Mouse (Mus musculus) E14TG2a.4 (cell line): ENCODE results near the gene Ckap4.

ENCODE experiments used
- CTCF ChIP-seq: conservative IDR thresholded peaks from 2 replicates; pipeline ENCODE4 v1.5.1; 2014; ENCODE audit warnings: low read length
- NANOG ChIP-seq: IDR thresholded peaks from 2 replicates; pipeline ENCODE4 v1.6.1; 2014; ENCODE audit warnings: borderline replicate concordance, low read length, mixed read lengths
- POU5F1 ChIP-seq: IDR thresholded peaks from 2 replicates; pipeline ENCODE4 v1.6.1; 2014; ENCODE audit warnings: low read length, borderline replicate concordance

DNA sequence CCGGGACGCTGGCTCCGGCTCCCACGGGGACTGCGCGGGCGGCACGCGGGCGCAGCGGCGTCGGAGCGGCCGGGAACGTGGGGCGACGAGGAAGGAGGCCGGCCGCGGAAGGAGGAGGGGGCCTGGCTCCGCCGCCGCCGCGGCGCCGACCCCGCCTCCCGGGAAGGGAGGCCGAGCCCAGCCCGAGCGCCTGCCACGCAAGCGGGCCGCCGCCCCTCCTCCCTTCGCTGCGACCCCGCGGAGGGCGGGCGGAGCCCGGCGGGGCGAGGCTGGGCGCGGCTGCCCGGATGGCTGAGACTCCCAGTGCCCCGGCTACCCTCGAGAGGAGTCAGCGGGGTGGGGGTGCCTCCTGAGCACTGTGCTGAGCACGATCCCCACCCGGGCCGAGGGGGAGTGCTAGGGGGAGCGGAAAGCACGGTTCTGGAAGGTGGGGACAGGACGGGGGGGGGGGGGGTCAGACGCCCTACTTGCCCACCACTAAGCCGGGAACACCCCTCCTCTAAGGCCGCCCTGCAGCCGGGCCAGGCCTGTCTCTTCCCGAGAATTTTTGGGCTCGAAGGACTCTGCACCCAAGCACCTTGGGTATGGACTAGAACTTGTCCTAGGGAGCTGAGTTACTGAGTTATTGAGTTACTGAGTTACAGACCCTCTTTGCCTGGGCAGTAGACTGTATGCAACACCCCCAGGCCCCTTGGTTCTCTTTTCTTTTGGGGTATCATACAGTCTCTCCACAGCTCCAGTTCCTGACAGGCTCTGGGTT lies at the start of gene Ckap4:
- TF ChIP-seq CTCF (no peak), NANOG (no peak), POU5F1 (no peak)
